Mouse (Mus musculus): Measurements from ENCODE around the gene LTO1.

LTO1 gene

GRCm38 (mm10) chr7:144908705-144909104, 6.2 kb upstream of the LTO1 start:
- no peak for DNase-seq (ENCODE audit: low spot score in 2 of 2)

GRCm38 (mm10) chr7:144911121-144911520, 3.8 kb upstream of the LTO1 start:
- no peak for DNase-seq (ENCODE audit: low spot score in 2 of 2)

- no peak for DNase-seq (ENCODE audit: low spot score in 2 of 2)
Observed at GRCm38 (mm10) chr7:144912897-144913296, 2.0 kb upstream of the LTO1 start.

- DNase-seq (ENCODE audit: low spot score in 2 of 2), result no peak
Observed at GRCm38 (mm10) chr7:144914296-144914947, 478 bp upstream of the LTO1 start.

- DNase-seq (ENCODE audit: low spot score in 2 of 2), result no peak
Observed at GRCm38 (mm10) chr7:144918823-144919222, 3.9 kb downstream of the LTO1 start.

- no peak for DNase-seq (ENCODE audit: low spot score in 2 of 2)
Observed at GRCm38 (mm10) chr7:144927591-144927990, 12.7 kb downstream of the LTO1 start.

GRCm38 (mm10) chr7:144928009-144928888, 13.3 kb downstream of the LTO1 start:
- DNase-seq (ENCODE audit: low spot score in 2 of 2), result no peak

- no peak for DNase-seq (ENCODE audit: low spot score in 2 of 2)
Observed at GRCm38 (mm10) chr7:144928889-144929210, 13.9 kb downstream of the LTO1 start.

GRCm38 (mm10) chr7:144929506-144929905, 14.6 kb downstream of the LTO1 start:
- DNase-seq (ENCODE audit: low spot score in 2 of 2), result peak in 1 of 2 experiments; percentile 34

- DNase-seq (ENCODE audit: low spot score in 2 of 2), result no peak
Observed at GRCm38 (mm10) chr7:144929931-144930330, 15.0 kb downstream of the LTO1 start.

- no peak for DNase-seq (ENCODE audit: low spot score in 2 of 2)
Observed at GRCm38 (mm10) chr7:144931778-144932177, 16.9 kb downstream of the LTO1 start.

GRCm38 (mm10) chr7:144932389-144932937, 17.6 kb downstream of the LTO1 start:
- no peak for DNase-seq (ENCODE audit: low spot score in 2 of 2)

- no peak for DNase-seq (ENCODE audit: low spot score in 2 of 2)
Observed at GRCm38 (mm10) chr7:144933336-144933735, 18.4 kb downstream of the LTO1 start.

GRCm38 (mm10) chr7:144933796-144934195, 18.9 kb downstream of the LTO1 start:
- no peak for DNase-seq (ENCODE audit: low spot score in 2 of 2)

GRCm38 (mm10) chr7:144934901-144935300, 20.0 kb downstream of the LTO1 start:
- no peak for DNase-seq (ENCODE audit: low spot score in 2 of 2)

- no peak for DNase-seq (ENCODE audit: low spot score in 2 of 2)
Observed at GRCm38 (mm10) chr7:144935563-144935962, 20.7 kb downstream of the LTO1 start.

GRCm38 (mm10) chr7:144936311-144936880, 21.5 kb downstream of the LTO1 start:
- DNase-seq (ENCODE audit: low spot score in 2 of 2), result no peak

GRCm38 (mm10) chr7:144937490-144937889, 22.6 kb downstream of the LTO1 start:
- peak; percentile 77 to 89 for DNase-seq (ENCODE audit: low spot score in 2 of 2)

GRCm38 (mm10) chr7:144937899-144938517, 23.1 kb downstream of the LTO1 start:
- DNase-seq (ENCODE audit: low spot score in 2 of 2), result no peak

- peak in 1 of 2 experiments; percentile 27 for DNase-seq (ENCODE audit: low spot score in 2 of 2)
Observed at GRCm38 (mm10) chr7:144938661-144939343, 23.9 kb downstream of the LTO1 start.

- DNase-seq (ENCODE audit: low spot score in 2 of 2), result peak in 1 of 2 experiments; percentile 63
Observed at GRCm38 (mm10) chr7:144939344-144940002, 24.6 kb downstream of the LTO1 start, which contains the start of gene Ccnd1. Gene Ccnd1 (minus strand): TSS chr7:144939925.

All from urinary bladder, adult 18-20 months (tissue).